Mouse (Mus musculus) hindbrain, embryonic 16.5 days (tissue): ENCODE data around the gene Sox5. TPM values are rescaled to one million over a fixed set of nuclear protein-coding genes. Genes with fewer than 3 reads are reported as not detected.
"Not testable (repeated sequence)": the region's sequence is repeated elsewhere in the genome, so short reads cannot be mapped to it uniquely, and the experiment has no call there.

ENCODE experiments used
- ATAC-seq: fragments of 200-750 bp; cut with Nextera tagmentation; 2 replicates; pipeline ENCODE4 v1.8.0; 2017; ENCODE audit warnings: moderate TSS enrichment, moderate library complexity
- H3K27ac ChIP-seq: fragments of 300-500 bp; sonication (generic); 2 replicates; pipeline ENCODE4 v1.5.1; 2014; ENCODE audit warnings: low read depth, mild to moderate bottlenecking, control low read depth, low read length, moderate library complexity
- H3K27me3 ChIP-seq: fragments of 300-500 bp; sonication (generic); replicated peaks from 2 replicates; pipeline ENCODE4 v1.6.1; 2014; ENCODE audit warnings: low read length; ENCODE audit not compliant: control insufficient read depth, insufficient read depth
- H3K36me3 ChIP-seq: fragments of 300-500 bp; sonication (generic); 2 replicates; pipeline ENCODE4 v1.6.1; 2014; ENCODE audit warnings: mild to moderate bottlenecking, low read length, moderate library complexity, mixed read lengths; ENCODE audit not compliant: control insufficient read depth, insufficient read depth
- H3K4me1 ChIP-seq: fragments of 300-500 bp; sonication (generic); 2 replicates; pipeline ENCODE4 v1.6.1; 2014; ENCODE audit warnings: low read depth, low read length; ENCODE audit not compliant: control insufficient read depth, insufficient read depth
- H3K4me2 ChIP-seq: fragments of 300-500 bp; sonication (generic); 2 replicates; pipeline ENCODE4 v1.6.1; 2014; ENCODE audit warnings: mild to moderate bottlenecking, low read length, control low read depth, moderate library complexity
- H3K4me3 ChIP-seq: fragments of 300-500 bp; sonication (generic); 2 replicates; pipeline ENCODE4 v1.5.1; 2014; ENCODE audit warnings: mild to moderate bottlenecking, low read length, control low read depth, moderate library complexity
- H3K9ac ChIP-seq: fragments of 300-500 bp; sonication (generic); 2 replicates; pipeline ENCODE4 v1.6.1; 2014; ENCODE audit warnings: low read depth, mild to moderate bottlenecking, control low read depth, low read length, moderate library complexity
- H3K9me3 ChIP-seq: fragments of 300-500 bp; sonication (generic); 2 replicates; pipeline ENCODE4 v1.6.1; 2014; ENCODE audit warnings: mild to moderate bottlenecking, low read length, moderate library complexity; ENCODE audit not compliant: control insufficient read depth
- WGBS: fragments of 180-500 bp; shearing (Covaris S2); extraction: QIAGEN DNeasy Blood & Tissue Kit; methylation state at CpG from one replicate; pipeline ENCODE4 v1.1.7; 2014; 5-methylcytosine and 5-hydroxymethylcytosine counted together
- polyA plus RNA-seq: library from polyadenylated mRNA; unstranded; fragments of >200 nt; fragmentation: Nextera tagmentation; extraction: Ambion mirVana; gene quantifications from 2 replicates; pipeline ENCODE4 v1.2.1, GENCODE M21; 2015

The Sox5 gene
- polyA plus RNA-seq, 1 experiment from 2014 or later: 40.7 TPM

DNA sequence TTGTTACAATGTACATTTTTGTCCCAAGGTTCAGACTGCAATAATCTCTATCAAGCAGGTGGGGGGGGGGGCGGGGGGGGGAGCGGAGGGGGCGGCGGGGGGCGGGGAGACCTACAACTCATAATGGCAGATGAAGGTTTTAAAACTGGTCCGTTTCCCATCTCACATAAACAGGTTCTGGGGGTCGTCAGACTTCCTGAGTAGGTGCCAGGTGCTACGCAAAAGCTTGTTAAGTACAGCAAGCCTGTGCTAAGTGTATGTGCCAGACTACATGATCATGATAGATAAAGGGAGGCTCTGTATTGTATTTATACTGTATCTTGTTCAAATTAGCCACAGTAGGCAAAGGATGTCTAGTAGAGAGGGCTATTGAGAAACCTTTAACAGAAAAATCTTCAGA lies 498.6 kb downstream of the Sox5 start:
- Histone ChIP-seq H3K9ac (no peak overlapping the region), H3K27me3 (no peaks in the 10 kb centered on the region), H3K27ac (no peak overlapping the region), H3K4me3 (no peak overlapping the region), H3K4me1 (no peaks in the 10 kb centered on the region), H3K4me2 (no peak overlapping the region), H3K9me3 (no peaks in the 10 kb centered on the region), H3K36me3 (no peaks in the 10 kb centered on the region)
- WGBS: 56% methylated on average over 8 of the region's 8 CpGs
- ATAC-seq: no peak

GRCm38 (mm10) chr6:144282756-144283155 lies 499.0 kb downstream of the Sox5 start:
- no peaks in the 10 kb centered on the region for H3K27me3 ChIP-seq
- H3K4me3 ChIP-seq: no peak overlapping the region
- WGBS: 72% methylated on average over 12 of the region's 12 CpGs
- H3K36me3 ChIP-seq: no peaks in the 10 kb centered on the region
- H3K4me2 ChIP-seq: no peak overlapping the region
- no peaks in the 10 kb centered on the region for H3K4me1 ChIP-seq
- no peaks in the 10 kb centered on the region for H3K9me3 ChIP-seq
- H3K9ac ChIP-seq: no peak overlapping the region
- ATAC-seq: no peak
- H3K27ac ChIP-seq: no peak overlapping the region

DNA sequence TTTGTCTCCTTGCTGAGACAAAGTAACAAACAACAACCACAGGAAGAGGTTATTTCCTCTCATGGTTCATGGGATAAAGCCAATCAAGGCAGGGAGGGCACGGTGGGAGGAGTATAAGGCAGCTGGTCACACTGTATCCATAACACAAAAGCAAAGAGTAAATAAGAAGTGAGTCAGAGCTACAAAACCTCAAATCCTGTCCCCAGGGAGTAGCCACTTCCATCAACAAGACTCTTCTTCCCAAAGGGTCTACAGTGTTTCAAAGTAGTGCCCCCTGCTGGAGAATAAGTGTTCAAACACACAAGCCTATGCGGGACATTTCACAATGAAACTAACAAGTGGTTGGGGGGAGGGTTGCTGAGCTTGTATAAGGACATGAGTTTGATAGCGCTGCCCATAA lies 500.1 kb downstream of the Sox5 start:
- H3K27me3 ChIP-seq: no peaks in the 10 kb centered on the region
- WGBS: 96% methylated on average over 3 of the region's 3 CpGs
- no peaks in the 10 kb centered on the region for H3K4me1 ChIP-seq
- H3K4me2 ChIP-seq: no peak overlapping the region
- no peak overlapping the region for H3K9ac ChIP-seq
- no peaks in the 10 kb centered on the region for H3K36me3 ChIP-seq
- H3K4me3 ChIP-seq: no peak overlapping the region
- H3K9me3 ChIP-seq: no peaks in the 10 kb centered on the region
- no peak for ATAC-seq
- no peak overlapping the region for H3K27ac ChIP-seq

GRCm38 (mm10) chr6:144278505-144279053 lies 503.2 kb downstream of the Sox5 start:
- Histone ChIP-seq H3K27me3 (no peaks in the 10 kb centered on the region), H3K9ac (no peak overlapping the region), H3K4me2 (no peak overlapping the region), H3K36me3 (no peaks in the 10 kb centered on the region), H3K27ac (no peak overlapping the region), H3K9me3 (no peaks in the 10 kb centered on the region), H3K4me3 (no peak overlapping the region), H3K4me1 (no peaks in the 10 kb centered on the region)
- WGBS: 55% methylated on average over 13 of the region's 13 CpGs
- no peak for ATAC-seq

- ATAC-seq, H3K36me3 ChIP-seq, H3K27me3 ChIP-seq, H3K4me3 ChIP-seq, H3K27ac ChIP-seq, H3K9me3 ChIP-seq, H3K4me1 ChIP-seq, H3K4me2 ChIP-seq, H3K9ac ChIP-seq: not testable (repeated sequence)
- 29% methylated on average over 4 of the region's 4 CpGs for WGBS
Observed at GRCm38 (mm10) chr6:144273425-144273824, 508.4 kb downstream of the Sox5 start.

DNA sequence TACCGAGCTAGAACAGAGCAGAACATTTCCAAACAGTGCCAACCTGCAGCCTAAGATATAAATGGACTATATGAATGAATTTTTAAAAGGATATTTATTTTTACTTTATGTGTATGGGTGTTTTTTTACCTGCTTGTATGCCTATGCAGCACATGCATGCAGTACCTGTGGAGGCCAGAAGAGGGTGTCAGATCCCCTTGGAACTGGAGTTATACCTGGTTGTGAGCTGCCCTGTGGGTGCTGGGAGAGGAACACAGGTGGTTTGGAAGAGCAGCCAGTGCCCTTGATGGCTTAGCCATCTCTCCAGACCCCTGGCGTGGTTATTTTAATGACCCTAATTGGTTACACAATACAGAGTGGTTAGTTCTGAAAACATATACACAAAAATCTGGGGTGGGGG lies 510.5 kb downstream of the Sox5 start:
- Histone ChIP-seq H3K27ac (no peak overlapping the region), H3K4me3 (no peak overlapping the region), H3K9ac (no peak overlapping the region), H3K27me3 (no peaks in the 10 kb centered on the region), H3K4me1 (no peaks in the 10 kb centered on the region), H3K9me3 (no peaks in the 10 kb centered on the region), H3K4me2 (no peak overlapping the region), H3K36me3 (no peaks in the 10 kb centered on the region)
- WGBS: 91% methylated on average over 2 of the region's 2 CpGs
- no peak for ATAC-seq

- no peaks in the 10 kb centered on the region for H3K9me3 ChIP-seq
- no peaks in the 10 kb centered on the region for H3K4me1 ChIP-seq
- H3K36me3 ChIP-seq: no peaks in the 10 kb centered on the region
- no peak overlapping the region for H3K27ac ChIP-seq
- no peak for ATAC-seq
- H3K27me3 ChIP-seq: no peaks in the 10 kb centered on the region
- no peak overlapping the region for H3K4me2 ChIP-seq
- H3K4me3 ChIP-seq: no peak overlapping the region
- WGBS: 88% methylated on average over 3 of the region's 3 CpGs
- no peak overlapping the region for H3K9ac ChIP-seq
Observed at GRCm38 (mm10) chr6:144270306-144270705, 511.5 kb downstream of the Sox5 start.

- H3K4me3 ChIP-seq: no peak overlapping the region
- peaks cover 1% of the 10 kb centered on the region for H3K4me1 ChIP-seq
- no peak overlapping the region for H3K27ac ChIP-seq
- WGBS: 64% methylated on average over 4 of the region's 4 CpGs
- no peaks in the 10 kb centered on the region for H3K36me3 ChIP-seq
- no peak overlapping the region for H3K4me2 ChIP-seq
- H3K9me3 ChIP-seq: no peaks in the 10 kb centered on the region
- H3K9ac ChIP-seq: no peak overlapping the region
- no peak for ATAC-seq
- H3K27me3 ChIP-seq: no peaks in the 10 kb centered on the region
Observed at GRCm38 (mm10) chr6:144269666-144270065, 512.1 kb downstream of the Sox5 start.

DNA sequence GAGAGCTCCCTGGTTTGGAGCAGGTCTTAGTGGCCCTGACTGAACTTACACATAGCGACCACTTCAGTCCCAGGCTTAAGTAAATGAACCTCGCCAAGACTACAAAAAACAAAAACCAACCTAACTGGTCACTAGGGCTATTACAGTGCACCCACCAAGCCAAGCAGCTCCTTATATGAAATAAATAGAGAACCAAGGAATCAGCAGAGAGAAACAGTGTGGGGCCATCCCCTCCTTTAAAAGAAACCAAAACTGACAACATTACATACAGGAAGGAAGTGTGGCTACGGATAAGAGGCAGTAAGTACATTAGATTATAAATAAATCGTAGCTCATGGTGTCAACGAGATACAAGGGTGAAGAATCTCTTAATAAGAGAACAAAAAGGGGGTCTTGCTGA lies 516.0 kb downstream of the Sox5 start:
- H3K27me3 ChIP-seq: no peaks in the 10 kb centered on the region

GRCm38 (mm10) chr6:144265004-144265403 lies 516.8 kb downstream of the Sox5 start:
- peaks cover 6% of the 10 kb centered on the region for H3K4me1 ChIP-seq
- WGBS: 80% methylated on average over 7 of the region's 7 CpGs
- H3K27ac ChIP-seq: no peak overlapping the region
- H3K27me3 ChIP-seq: no peaks in the 10 kb centered on the region
- no peak overlapping the region for H3K4me3 ChIP-seq
- H3K4me2 ChIP-seq: no peak overlapping the region
- H3K36me3 ChIP-seq: no peaks in the 10 kb centered on the region
- no peak overlapping the region for H3K9ac ChIP-seq
- H3K9me3 ChIP-seq: no peaks in the 10 kb centered on the region
- ATAC-seq: no peak

More for the DNA sequence above, 516.0 kb downstream of the Sox5 start:
- WGBS: 83% methylated on average over 5 of the region's 5 CpGs
- Histone ChIP-seq H3K4me2 (no peak overlapping the region), H3K27ac (no peak overlapping the region), H3K9me3 (no peaks in the 10 kb centered on the region), H3K4me1 (peaks cover 6% of the 10 kb centered on the region), H3K9ac (no peak overlapping the region), H3K36me3 (no peaks in the 10 kb centered on the region), H3K4me3 (no peak overlapping the region)
- no peak for ATAC-seq
